19 mouse cellular contexts compared by ENCODE assay signal in genomic region chr8:115830012-115830662, GRCm38 (mm10).
DNase-seq lines count a peak whose midpoint lies in the region; ATAC-seq and TF ChIP-seq lines count a peak whose summit lies in the region.
"Had no signal": no experiment of that assay in that cellular context is flagged by ENCODE, and none has a peak within 500 bp of the region (broad histone marks: within the 10 kb centered on the region; RNA-seq: fewer than 3 reads in every experiment).

No protein-coding gene starts in this region.

- H3K4me1 ChIP-seq in liver, postnatal 0 days (ENCODE audit: insufficient read depth), result 0 out of 2 replicates have a peak, but pooled peaks cover 5% of the 10 kb centered on the region
- peaks cover 2% of the 10 kb centered on the region; the same call in 1 of the 2 replicates for H3K4me1 ChIP-seq in liver, embryonic 11.5 days (replicated peaks; ENCODE audit: control insufficient read depth, insufficient read depth, low read length)
- no peaks in the 10 kb centered on the region for H3K4me1 ChIP-seq in hindbrain, embryonic 11.5 days (replicated peaks; ENCODE audit: control insufficient read depth, insufficient read depth, low read length)
- H3K4me1 ChIP-seq: forebrain, embryonic 15.5 days; hindbrain, embryonic 12.5 days; midbrain, embryonic 12.5 days had no signal

- H3K4me2 ChIP-seq in liver, postnatal 0 days (ENCODE audit: low read depth, low read length), result no peak overlapping the region
- H3K4me2 ChIP-seq in liver, embryonic 11.5 days, result no peak overlapping the region
- H3K4me2 ChIP-seq in hindbrain, embryonic 11.5 days (replicated peaks; ENCODE audit: low read depth, low read length), result no peak overlapping the region
- H3K4me2 ChIP-seq: embryonic facial prominence, embryonic 15.5 days; forebrain, embryonic 15.5 days; heart, embryonic 12.5 days; hindbrain, embryonic 12.5 days; limb, embryonic 13.5 days; midbrain, embryonic 12.5 days had no signal

- H3K36me3 ChIP-seq in liver, postnatal 0 days (replicated peaks; ENCODE audit: insufficient read depth, low read length), result no peaks in the 10 kb centered on the region
- H3K36me3 ChIP-seq in liver, embryonic 11.5 days (ENCODE audit: control insufficient read depth, insufficient read depth, low read length), result no peaks in the 10 kb centered on the region
- no peaks in the 10 kb centered on the region for H3K36me3 ChIP-seq in hindbrain, embryonic 11.5 days (ENCODE audit: control insufficient read depth, insufficient read depth, low read length)
- H3K36me3 ChIP-seq: embryonic facial prominence, embryonic 15.5 days; forebrain, embryonic 15.5 days; heart, embryonic 12.5 days; hindbrain, embryonic 12.5 days; limb, embryonic 13.5 days; midbrain, embryonic 12.5 days had no signal

- TF ChIP-seq EP300 in liver, postnatal 0 days (IDR thresholded peaks at IDR 0.05; ENCODE audit: low read depth), result peak; percentile 36; the same call in 1 of the 2 replicates

- no peaks in the 10 kb centered on the region for H3K9me3 ChIP-seq in liver, postnatal 0 days (ENCODE audit: low read length)
- no peaks in the 10 kb centered on the region for H3K9me3 ChIP-seq in liver, embryonic 11.5 days (ENCODE audit: control insufficient read depth, low read length)
- H3K9me3 ChIP-seq in hindbrain, embryonic 11.5 days (ENCODE audit: control insufficient read depth, low read length), result no peaks in the 10 kb centered on the region
- H3K9me3 ChIP-seq: embryonic facial prominence, embryonic 15.5 days; forebrain, embryonic 15.5 days; heart, embryonic 12.5 days; hindbrain, embryonic 12.5 days; limb, embryonic 13.5 days; midbrain, embryonic 12.5 days had no signal

- peak overlapping the region; percentile 69 for H3K27ac ChIP-seq in liver, postnatal 0 days (ENCODE audit: low read depth)
- no peak overlapping the region for H3K27ac ChIP-seq in liver, embryonic 11.5 days (ENCODE audit: low read depth, low read length)
- no peak overlapping the region for H3K27ac ChIP-seq in hindbrain, embryonic 11.5 days (ENCODE audit: low read depth, low read length)
- H3K27ac ChIP-seq: embryonic facial prominence, embryonic 15.5 days; forebrain, embryonic 15.5 days; hindbrain, embryonic 12.5 days; layer of hippocampus, adult 2 months; limb, embryonic 13.5 days; midbrain, embryonic 12.5 days had no signal

- TF ChIP-seq CTCF in liver, postnatal 0 days (IDR thresholded peaks at IDR 0.05; ENCODE audit: low read depth), result no peak

- H3K4me3 ChIP-seq in liver, postnatal 0 days (ENCODE audit: low read depth, low read length), result no peak overlapping the region
- H3K4me3 ChIP-seq in liver, embryonic 11.5 days (ENCODE audit: low read depth, low read length), result no peak overlapping the region
- no peak overlapping the region for H3K4me3 ChIP-seq in hindbrain, embryonic 11.5 days (ENCODE audit: low read depth, low read length)
- H3K4me3 ChIP-seq: embryonic facial prominence, embryonic 15.5 days; forebrain, embryonic 15.5 days; heart, embryonic 12.5 days; hindbrain, embryonic 12.5 days; layer of hippocampus, adult 2 months; limb, embryonic 13.5 days; midbrain, embryonic 12.5 days had no signal

- 37% methylated on average over 4 of the region's 4 CpGs for WGBS in liver, postnatal 0 days (ENCODE audit: insufficient replicate concordance)
- WGBS in liver, embryonic 11.5 days, result 38% methylated on average over 4 of the region's 4 CpGs
- WGBS in hindbrain, embryonic 11.5 days, result 70% methylated on average over 4 of the region's 4 CpGs

- DNase-seq in liver, postnatal 0 days, result no peak
- DNase-seq in liver, embryonic 11.5 days (ENCODE audit: low spot score), result no peak
- DNase-seq in kidney, adult 8-10 months, result peak; percentile 63 to 79
- peak; percentile 65 for DNase-seq in kidney, postnatal 14 days
- DNase-seq in yolk sac, embryonic 10.5 days (ENCODE audit: low spot score), result peak; percentile 77
- DNase-seq in layer of hippocampus, adult 18-20 months (ENCODE audit: low spot score in 2 of 2), result no peak
- DNase-seq in hindbrain, embryonic 11.5 days (ENCODE audit: low spot score), result no peak
- DNase-seq: adrenal gland, postnatal 25 days; cerebellum, adult 9-10 months; heart, postnatal 10 days; lung, adult 18-20 months; lung, postnatal 14 days had no signal

- peak; percentile 87 for ATAC-seq in liver, postnatal 0 days
- no peak for ATAC-seq in liver, embryonic 11.5 days (replicated peaks; ENCODE audit: low FRiP score)
- ATAC-seq in hindbrain, embryonic 11.5 days (ENCODE audit: low FRiP score), result no peak
- ATAC-seq: forebrain, embryonic 15.5 days had no signal

- no peak overlapping the region for H3K9ac ChIP-seq in liver, postnatal 0 days (replicated peaks)
- no peak overlapping the region for H3K9ac ChIP-seq in liver, embryonic 11.5 days (ENCODE audit: low read depth, low read length)
- H3K9ac ChIP-seq in hindbrain, embryonic 11.5 days (ENCODE audit: low read depth, low read length), result no peak overlapping the region
- H3K9ac ChIP-seq: embryonic facial prominence, embryonic 15.5 days; forebrain, embryonic 15.5 days; heart, embryonic 12.5 days; hindbrain, embryonic 12.5 days; limb, embryonic 13.5 days; midbrain, embryonic 12.5 days had no signal

- no peaks in the 10 kb centered on the region for H3K27me3 ChIP-seq in liver, postnatal 0 days (ENCODE audit: insufficient read depth, low read length)
- no peaks in the 10 kb centered on the region for H3K27me3 ChIP-seq in liver, embryonic 11.5 days (replicated peaks; ENCODE audit: control insufficient read depth, insufficient read depth, low read length)
- H3K27me3 ChIP-seq in hindbrain, embryonic 11.5 days (ENCODE audit: control insufficient read depth, insufficient read depth, low read length), result no peaks in the 10 kb centered on the region
- H3K27me3 ChIP-seq: embryonic facial prominence, embryonic 15.5 days; forebrain, embryonic 15.5 days; heart, embryonic 12.5 days; hindbrain, embryonic 12.5 days; limb, embryonic 13.5 days; midbrain, embryonic 12.5 days had no signal

Comparison
In these comparisons a context has a peak if more than half of its experiments do, and no peak if none do; other contexts are left out.
1. DNase-seq: peak in kidney, adult 8-10 months (2 of 2), kidney, postnatal 14 days (single experiment) and yolk sac, embryonic 10.5 days (single experiment); none in liver, postnatal 0 days (single experiment), liver, embryonic 11.5 days (single experiment), layer of hippocampus, adult 18-20 months (0 of 2) and hindbrain, embryonic 11.5 days (single experiment).